Mouse (Mus musculus): ENCODE measurements around the gene Tcp10c. TPM values are rescaled to one million over a fixed set of nuclear protein-coding genes. Genes with fewer than 3 reads are reported as not detected.

Tcp10c gene
- polyA plus RNA-seq, 1 experiment from 2014 or later: not detected

Other genes starting within 250 kb of the Tcp10c start
- not detected in 2 replicates for gene Unc93a, start 222.8 kb upstream of the Tcp10c start, polyA plus RNA-seq (2014; fragmentation: Nextera tagmentation; extraction: Ambion mirVana)
- not detected in 2 replicates for gene Smok2a, start 133.4 kb upstream of the Tcp10c start, polyA plus RNA-seq (2014; fragmentation: Nextera tagmentation; extraction: Ambion mirVana)
- gene Smok2b, start 124.3 kb upstream of the Tcp10c start, polyA plus RNA-seq (2014; fragmentation: Nextera tagmentation; extraction: Ambion mirVana): not detected in 2 replicates